Mouse (Mus musculus) limb, embryonic 14.5 days (tissue): Measurements from ENCODE around the gene Gm21962. TPM values are rescaled to one million over a fixed set of nuclear protein-coding genes. Genes with fewer than 3 reads are reported as not detected.

Source experiments
- ATAC-seq: fragments of 200-750 bp; cut with Nextera tagmentation; 2 replicates; pipeline ENCODE4 v1.8.0; 2017; ENCODE audit warnings: low read depth, moderate number of reproducible peaks, moderate TSS enrichment; ENCODE audit not compliant: low FRiP score
- DNase-seq: peaks from one replicate; pipeline ENCODE4 v3.0.0-alpha.2; 2015; ENCODE audit warnings: low spot score
- H3K27ac ChIP-seq: fragments of 300-500 bp; sonication (generic); replicated peaks from 2 replicates; pipeline ENCODE4 v1.5.1; 2014; ENCODE audit warnings: low read depth, mild to moderate bottlenecking, low read length, moderate library complexity, mixed read lengths
- H3K27me3 ChIP-seq: fragments of 300-500 bp; sonication (generic); 2 replicates; pipeline ENCODE4 v1.6.1; 2014; ENCODE audit warnings: low read length, mixed read lengths; ENCODE audit not compliant: control insufficient read depth, insufficient read depth
- H3K36me3 ChIP-seq: fragments of 300-500 bp; sonication (generic); 2 replicates; pipeline ENCODE4 v1.6.1; 2014; ENCODE audit warnings: mild to moderate bottlenecking, low read length, moderate library complexity, mixed read lengths; ENCODE audit not compliant: control insufficient read depth, insufficient read depth
- H3K4me1 ChIP-seq: fragments of 300-500 bp; sonication (generic); 2 replicates; pipeline ENCODE4 v1.6.1; 2014; ENCODE audit warnings: antibody characterized with exemption, low read length, mixed read lengths; ENCODE audit not compliant: control insufficient read depth, insufficient read depth
- H3K4me2 ChIP-seq: fragments of 300-500 bp; sonication (generic); replicated peaks from 2 replicates; pipeline ENCODE4 v1.6.1; 2014; ENCODE audit warnings: low read depth, mild to moderate bottlenecking, low read length, moderate library complexity; ENCODE audit not compliant: severe bottlenecking
- H3K4me3 ChIP-seq: fragments of 300-500 bp; sonication (generic); replicated peaks from 2 replicates; pipeline ENCODE4 v1.5.1; 2014; ENCODE audit warnings: low read length
- H3K9ac ChIP-seq: fragments of 300-500 bp; sonication (generic); 2 replicates; pipeline ENCODE4 v1.6.1; 2014; ENCODE audit warnings: mild to moderate bottlenecking, low read depth, low read length, moderate library complexity; ENCODE audit not compliant: severe bottlenecking
- H3K9me3 ChIP-seq: fragments of 300-500 bp; sonication (generic); 2 replicates; pipeline ENCODE4 v1.6.1; 2016; ENCODE audit warnings: low read length; ENCODE audit not compliant: control insufficient read depth
- POLR2A ChIP-seq: fragments of 200-500 bp; IDR thresholded peaks from 2 replicates; pipeline ENCODE4 v1.8.0; 2012; ENCODE audit warnings: inconsistent platforms, mild to moderate bottlenecking, moderate library complexity, borderline replicate concordance; ENCODE audit not compliant: insufficient read depth, insufficient read length; ENCODE audit errors: extremely low read depth
- WGBS: fragments of 180-500 bp; shearing (Covaris S2); extraction: QIAGEN DNeasy Blood & Tissue Kit; methylation state at CpG from one replicate; pipeline ENCODE4 v1.1.7; 2014; 5-methylcytosine and 5-hydroxymethylcytosine counted together
- polyA plus RNA-seq, 2 experiments: library from polyadenylated mRNA; depleted of rRNA in 1 of 2; stranded (reverse) in 1 of 2; unstranded in 1 of 2; fragments of >200 nt; fragmentation: Nextera tagmentation in 1 of 2; extraction: Ambion mirVana in 1 of 2; gene quantifications; 2 replicates each; pipeline versions ENCODE4 v1.2.1 to v1.2.3; 2012 to 2014

Gene Gm21962
- polyA plus RNA-seq, 2 experiments, result not detected

DNA sequence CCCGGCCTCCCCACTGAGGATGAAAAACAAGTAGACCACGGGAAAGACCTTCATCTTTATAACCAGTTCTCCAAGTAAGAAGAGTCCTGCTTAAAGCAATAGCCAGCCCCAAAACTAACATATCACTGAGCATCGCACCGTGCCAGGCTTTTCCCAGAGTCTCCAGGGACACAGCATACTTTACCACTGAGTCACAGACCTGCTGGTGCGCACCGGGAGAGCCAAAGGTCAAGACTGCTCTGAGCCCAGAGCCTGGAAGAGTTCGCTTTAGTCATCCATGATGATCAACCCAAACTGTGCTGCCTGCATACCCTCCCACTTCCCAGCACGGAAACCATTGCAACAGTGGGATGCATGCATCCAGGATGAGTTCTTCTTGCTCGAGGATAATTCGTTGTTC, 37.6 kb upstream of the Gm21962 start:
- H3K4me2 ChIP-seq, result no peak overlapping the region
- no peaks in the 10 kb centered on the region for H3K4me1 ChIP-seq
- H3K36me3 ChIP-seq, result no peaks in the 10 kb centered on the region
- H3K27ac ChIP-seq, result no peak overlapping the region
- WGBS, result 78% methylated on average over 10 of the region's 10 CpGs
- no peaks in the 10 kb centered on the region for H3K27me3 ChIP-seq
- TF ChIP-seq POLR2A, result no peak
- ATAC-seq (no peak), DNase-seq (no peak)
- no peak overlapping the region for H3K4me3 ChIP-seq
- no peaks in the 10 kb centered on the region for H3K9me3 ChIP-seq
- H3K9ac ChIP-seq, result no peak overlapping the region

DNA sequence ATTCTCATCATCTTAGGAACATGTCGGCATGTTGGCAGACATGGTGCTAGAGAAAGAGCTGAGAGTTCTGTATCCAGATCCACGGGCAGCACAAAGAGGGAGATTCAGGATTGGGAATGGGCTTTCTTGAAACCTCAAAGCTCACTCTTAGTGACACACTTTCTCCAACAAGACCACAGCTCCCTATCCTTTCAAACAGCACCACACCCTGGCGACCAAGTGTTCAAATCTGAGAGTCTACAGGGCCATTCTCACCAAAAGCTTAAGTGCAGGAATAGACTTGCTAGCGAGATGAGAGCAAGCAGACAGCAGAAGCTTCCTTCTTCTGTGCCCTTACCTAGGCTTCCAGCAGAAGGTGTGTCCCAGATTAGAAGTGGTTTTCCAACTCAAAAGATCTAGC, 34.8 kb upstream of the Gm21962 start:
- H3K9me3 ChIP-seq, result no peaks in the 10 kb centered on the region
- ATAC-seq (no peak), DNase-seq (no peak)
- 0 out of 2 replicates have a peak, but pooled peaks cover 2% of the 10 kb centered on the region for H3K4me1 ChIP-seq
- H3K9ac ChIP-seq, result no peak overlapping the region
- H3K36me3 ChIP-seq, result no peaks in the 10 kb centered on the region
- 87% methylated on average over 4 of the region's 4 CpGs for WGBS
- no peaks in the 10 kb centered on the region for H3K27me3 ChIP-seq
- no peak overlapping the region for H3K27ac ChIP-seq
- no peak overlapping the region for H3K4me3 ChIP-seq
- no peak for TF ChIP-seq POLR2A
- H3K4me2 ChIP-seq, result no peak overlapping the region

DNA sequence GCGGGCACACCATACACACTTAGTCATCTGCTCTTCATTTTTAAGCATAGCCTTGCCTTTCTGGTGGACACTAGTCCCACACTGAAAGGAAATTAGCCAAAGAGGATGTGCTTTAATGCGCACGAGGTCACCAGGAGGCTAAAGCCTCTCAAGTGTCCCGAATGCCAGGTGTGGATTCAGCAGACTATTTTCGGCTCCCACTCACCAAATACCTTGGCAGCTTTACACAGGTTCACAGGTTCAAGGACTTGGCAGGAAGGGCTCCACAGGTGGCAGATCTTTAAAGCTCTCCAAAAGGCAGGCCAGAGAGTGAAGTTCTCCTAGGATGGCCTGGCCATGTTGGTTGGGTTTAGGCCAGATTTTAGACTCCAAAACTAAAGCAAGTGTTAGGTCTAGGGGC, 30.1 kb upstream of the Gm21962 start:
- Histone ChIP-seq H3K36me3 (no peaks in the 10 kb centered on the region), H3K4me1 (0 out of 2 replicates have a peak, but pooled peaks cover 4% of the 10 kb centered on the region), H3K9me3 (no peaks in the 10 kb centered on the region), H3K9ac (no peak overlapping the region), H3K27me3 (no peaks in the 10 kb centered on the region), H3K4me3 (no peak overlapping the region), H3K4me2 (no peak overlapping the region), H3K27ac (no peak overlapping the region)
- no peak for ATAC-seq
- 64% methylated on average over 5 of the region's 5 CpGs for WGBS
- DNase-seq, result no peak
- no peak for TF ChIP-seq POLR2A

DNA sequence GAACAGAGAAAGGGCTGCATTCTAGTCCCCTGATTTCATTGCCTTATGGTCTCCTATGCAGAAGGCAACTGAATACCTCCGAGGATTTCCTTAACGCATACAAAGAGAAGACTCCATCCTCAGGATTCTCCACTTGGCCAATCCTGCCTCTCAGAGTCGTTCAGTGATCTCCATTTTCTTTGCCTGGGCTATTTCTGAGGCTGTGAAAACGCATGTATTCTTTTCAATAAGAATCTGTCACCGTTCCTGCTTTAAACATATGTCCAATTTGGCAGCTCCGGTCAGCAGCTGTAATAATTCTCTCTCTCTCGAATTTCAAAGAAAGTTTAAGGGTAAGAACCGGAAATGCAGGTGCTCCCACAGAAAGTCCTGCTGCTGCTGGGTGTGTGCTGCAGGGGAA, 29.2 kb upstream of the Gm21962 start:
- no peak for TF ChIP-seq POLR2A
- Histone ChIP-seq H3K4me1 (0 out of 2 replicates have a peak, but pooled peaks cover 4% of the 10 kb centered on the region), H3K9ac (no peak overlapping the region), H3K36me3 (no peaks in the 10 kb centered on the region), H3K27me3 (no peaks in the 10 kb centered on the region), H3K9me3 (no peaks in the 10 kb centered on the region), H3K4me2 (no peak overlapping the region), H3K27ac (no peak overlapping the region), H3K4me3 (no peak overlapping the region)
- ATAC-seq (no peak), DNase-seq (no peak)
- 22% methylated on average over 8 of the region's 8 CpGs for WGBS

DNA sequence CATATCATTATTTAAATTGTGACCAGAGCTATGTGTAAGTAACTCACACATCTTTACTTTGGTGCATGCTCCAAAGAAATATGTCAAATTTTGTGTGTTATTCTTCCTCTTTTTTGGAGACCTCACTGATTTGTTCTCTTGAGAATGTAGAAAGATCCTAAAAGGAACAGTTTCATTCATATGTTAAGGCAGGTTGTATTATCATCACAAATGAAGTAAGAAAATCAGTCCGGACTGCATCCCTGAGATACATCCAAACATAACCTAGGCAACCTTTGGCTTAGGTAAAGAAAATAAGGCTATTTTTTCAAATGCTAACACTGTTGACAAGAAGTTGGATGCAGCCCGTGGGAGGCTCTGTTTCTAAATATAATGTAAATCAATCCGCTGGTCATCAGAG, 28.8 kb upstream of the Gm21962 start:
- Histone ChIP-seq H3K9me3 (no peaks in the 10 kb centered on the region), H3K36me3 (no peaks in the 10 kb centered on the region), H3K27me3 (no peaks in the 10 kb centered on the region), H3K27ac (no peak overlapping the region), H3K4me3 (no peak overlapping the region), H3K4me2 (no peak overlapping the region), H3K9ac (no peak overlapping the region), H3K4me1 (0 out of 2 replicates have a peak, but pooled peaks cover 4% of the 10 kb centered on the region)
- ATAC-seq, result no peak
- no peak for TF ChIP-seq POLR2A
- DNase-seq, result no peak
- 69% methylated on average over 3 of the region's 3 CpGs for WGBS

DNA sequence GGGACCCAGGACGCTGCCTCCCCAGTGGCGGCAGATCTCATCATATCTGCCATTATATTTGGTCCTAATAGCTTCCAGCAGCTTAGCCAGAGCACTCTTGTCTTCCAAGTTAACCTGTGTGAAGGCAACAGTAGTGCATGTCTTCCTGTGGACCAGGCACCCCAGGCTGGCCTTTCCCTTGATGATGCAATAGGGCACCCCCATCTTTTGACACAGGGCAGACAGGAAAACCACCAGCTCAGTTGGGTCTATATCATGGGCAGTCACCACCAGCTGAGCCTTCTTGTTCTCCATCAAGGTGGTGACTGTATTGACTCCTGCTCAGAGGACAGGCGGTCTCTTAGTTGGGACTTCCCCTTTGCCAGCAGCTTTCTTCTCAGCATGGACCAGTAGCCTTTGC, 27.2 kb upstream of the Gm21962 start:
- 80% methylated on average over 3 of the region's 3 CpGs for WGBS
- peaks cover 9% of the 10 kb centered on the region; the same call in 1 of the 2 replicates for H3K4me1 ChIP-seq
- ATAC-seq (no peak), DNase-seq (no peak)
- H3K27ac ChIP-seq, result no peak overlapping the region
- H3K36me3 ChIP-seq, result no peaks in the 10 kb centered on the region
- no peak for TF ChIP-seq POLR2A
- no peaks in the 10 kb centered on the region for H3K9me3 ChIP-seq
- H3K27me3 ChIP-seq, result no peaks in the 10 kb centered on the region
- no peak overlapping the region for H3K4me2 ChIP-seq
- H3K4me3 ChIP-seq, result no peak overlapping the region
- H3K9ac ChIP-seq, result no peak overlapping the region
